Mouse (Mus musculus): Measurements from ENCODE around the gene Ptcd2. TPM values are rescaled to one million over a fixed set of nuclear protein-coding genes. Genes with fewer than 3 reads are reported as not detected.

Gene Ptcd2
- polyA plus RNA-seq, 2 experiments, result 13.3 to 28.4 TPM

GRCm38 (mm10) chr13:99386341-99386740 is 41.8 kb upstream of the Ptcd2 start:
- Histone ChIP-seq H3K27ac (no peak overlapping the region), H3K36me3 (replicated peaks; ENCODE audit: control insufficient read depth, insufficient read depth, low read depth) (no peaks in the 10 kb centered on the region; the same call in 1 of the 2 replicates), H3K4me2 (ENCODE audit: low read depth) (no peak overlapping the region), H3K4me3 (ENCODE audit: insufficient read depth in 1 of 2, low read depth in 2 of 2, low read length in 2 of 2) (no peak overlapping the region), H3K9me3 (ENCODE audit: control insufficient read depth, low read length) (no peaks in the 10 kb centered on the region), H3K27me3 (ENCODE audit: control insufficient read depth, insufficient read depth, low read length) (no peaks in the 10 kb centered on the region), H3K9ac (replicated peaks) (no peak overlapping the region), H3K4me1 (replicated peaks; ENCODE audit: control insufficient read depth in 2 of 2, insufficient read depth in 2 of 2, low read length in 1 of 2) (no peaks in the 10 kb centered on the region)
- no peak for TF ChIP-seq CTCF (IDR thresholded peaks at IDR 0.05; ENCODE audit: low read depth)
- no peak for TF ChIP-seq EP300 (IDR thresholded peaks at IDR 0.05; ENCODE audit: low read depth)
- WGBS (ENCODE audit: insufficient replicate concordance), result 83% methylated on average over 7 of the region's 7 CpGs
- ATAC-seq (ENCODE audit: insufficient read depth), result no peak
- DNase-seq (ENCODE audit: low read depth in 3 of 3, low spot score in 3 of 3), result no peak

GRCm38 (mm10) chr13:99385911-99386310 is 41.4 kb upstream of the Ptcd2 start:
- Histone ChIP-seq H3K4me3 (ENCODE audit: insufficient read depth in 1 of 2, low read depth in 2 of 2, low read length in 2 of 2) (no peak overlapping the region), H3K4me2 (ENCODE audit: low read depth) (no peak overlapping the region), H3K9ac (replicated peaks) (no peak overlapping the region), H3K36me3 (replicated peaks; ENCODE audit: control insufficient read depth, insufficient read depth, low read depth) (no peaks in the 10 kb centered on the region; the same call in 1 of the 2 replicates), H3K27ac (no peak overlapping the region), H3K9me3 (ENCODE audit: control insufficient read depth, low read length) (no peaks in the 10 kb centered on the region), H3K4me1 (replicated peaks; ENCODE audit: control insufficient read depth in 2 of 2, insufficient read depth in 2 of 2, low read length in 1 of 2) (no peaks in the 10 kb centered on the region), H3K27me3 (ENCODE audit: control insufficient read depth, insufficient read depth, low read length) (no peaks in the 10 kb centered on the region)
- no peak for TF ChIP-seq CTCF (IDR thresholded peaks at IDR 0.05; ENCODE audit: low read depth)
- no peak for TF ChIP-seq EP300 (IDR thresholded peaks at IDR 0.05; ENCODE audit: low read depth)
- WGBS (ENCODE audit: insufficient replicate concordance), result 66% methylated on average over 6 of the region's 6 CpGs
- DNase-seq (ENCODE audit: low read depth in 3 of 3, low spot score in 3 of 3) (no peak), ATAC-seq (ENCODE audit: insufficient read depth) (no peak)

GRCm38 (mm10) chr13:99384555-99385203 is 40.2 kb upstream of the Ptcd2 start:
- WGBS (ENCODE audit: insufficient replicate concordance), result 64% methylated on average over 7 of the region's 7 CpGs

GRCm38 (mm10) chr13:99382373-99382772 is 37.9 kb upstream of the Ptcd2 start:
- H3K9ac ChIP-seq (replicated peaks), result no peak overlapping the region
- no peak overlapping the region for H3K27ac ChIP-seq
- H3K9me3 ChIP-seq (ENCODE audit: control insufficient read depth, low read length), result no peaks in the 10 kb centered on the region
- no peak overlapping the region for H3K4me3 ChIP-seq (ENCODE audit: insufficient read depth in 1 of 2, low read depth in 2 of 2, low read length in 2 of 2)
- no peak overlapping the region for H3K4me2 ChIP-seq (ENCODE audit: low read depth)
- TF ChIP-seq EP300 (IDR thresholded peaks at IDR 0.05; ENCODE audit: low read depth), result no peak
- TF ChIP-seq CTCF (IDR thresholded peaks at IDR 0.05; ENCODE audit: low read depth), result no peak
- H3K27me3 ChIP-seq (ENCODE audit: control insufficient read depth, insufficient read depth, low read length), result no peaks in the 10 kb centered on the region
- no peaks in the 10 kb centered on the region for H3K4me1 ChIP-seq (replicated peaks; ENCODE audit: control insufficient read depth in 2 of 2, insufficient read depth in 2 of 2, low read length in 1 of 2)
- no peaks in the 10 kb centered on the region; the same call in 1 of the 2 replicates for H3K36me3 ChIP-seq (replicated peaks; ENCODE audit: control insufficient read depth, insufficient read depth, low read depth)
- DNase-seq (ENCODE audit: low read depth in 3 of 3, low spot score in 3 of 3) (no peak), ATAC-seq (ENCODE audit: insufficient read depth) (no peak)
- 57% methylated on average over 6 of the region's 6 CpGs for WGBS (ENCODE audit: insufficient replicate concordance)

More at GRCm38 (mm10) chr13:99384555-99385203, 40.2 kb upstream of the Ptcd2 start:
- no peak for ATAC-seq (ENCODE audit: insufficient read depth)
- TF ChIP-seq EP300 (IDR thresholded peaks at IDR 0.05; ENCODE audit: low read depth) (no peak), CTCF (IDR thresholded peaks at IDR 0.05; ENCODE audit: low read depth) (no peak)
- H3K27ac ChIP-seq, result no peak overlapping the region
- no peaks in the 10 kb centered on the region for H3K9me3 ChIP-seq (ENCODE audit: control insufficient read depth, low read length)
- H3K27me3 ChIP-seq (ENCODE audit: control insufficient read depth, insufficient read depth, low read length), result no peaks in the 10 kb centered on the region
- H3K9ac ChIP-seq (replicated peaks), result no peak overlapping the region
- H3K4me2 ChIP-seq (ENCODE audit: low read depth), result no peak overlapping the region
- no peak for DNase-seq (ENCODE audit: low read depth in 3 of 3, low spot score in 3 of 3)
- H3K4me3 ChIP-seq (ENCODE audit: insufficient read depth in 1 of 2, low read depth in 2 of 2, low read length in 2 of 2), result no peak overlapping the region
- no peaks in the 10 kb centered on the region for H3K4me1 ChIP-seq (replicated peaks; ENCODE audit: control insufficient read depth in 2 of 2, insufficient read depth in 2 of 2, low read length in 1 of 2)
- H3K36me3 ChIP-seq (replicated peaks; ENCODE audit: control insufficient read depth, insufficient read depth, low read depth), result no peaks in the 10 kb centered on the region; the same call in 1 of the 2 replicates

GRCm38 (mm10) chr13:99378223-99378622 is 33.7 kb upstream of the Ptcd2 start:
- H3K9me3 ChIP-seq (ENCODE audit: control insufficient read depth, low read length), result no peaks in the 10 kb centered on the region
- H3K4me3 ChIP-seq (ENCODE audit: insufficient read depth in 1 of 2, low read depth in 2 of 2, low read length in 2 of 2), result no peak overlapping the region
- no peak overlapping the region; the same call in 1 of the 2 replicates for H3K9ac ChIP-seq (replicated peaks)
- TF ChIP-seq CTCF (IDR thresholded peaks at IDR 0.05; ENCODE audit: low read depth) (no peak), EP300 (IDR thresholded peaks at IDR 0.05; ENCODE audit: low read depth) (no peak)
- H3K27me3 ChIP-seq (ENCODE audit: control insufficient read depth, insufficient read depth, low read length), result no peaks in the 10 kb centered on the region
- no peak overlapping the region for H3K27ac ChIP-seq
- no peak for ATAC-seq (ENCODE audit: insufficient read depth)
- H3K4me1 ChIP-seq (replicated peaks; ENCODE audit: control insufficient read depth in 2 of 2, insufficient read depth in 2 of 2, low read length in 1 of 2), result no peaks in the 10 kb centered on the region
- H3K4me2 ChIP-seq (ENCODE audit: low read depth), result no peak overlapping the region
- DNase-seq (ENCODE audit: low read depth in 3 of 3, low spot score in 3 of 3), result no peak
- H3K36me3 ChIP-seq (replicated peaks; ENCODE audit: control insufficient read depth, insufficient read depth, low read depth), result no peaks in the 10 kb centered on the region; the same call in 1 of the 2 replicates
- 92% methylated on average over 1 of the region's 1 CpGs for WGBS (ENCODE audit: insufficient replicate concordance)
